Mouse (Mus musculus) R1 (cell line): ENCODE measurements around the gene Fkbp7.
"Not testable (repeated sequence)": the region's sequence is repeated elsewhere in the genome, so short reads cannot be mapped to it uniquely, and the experiment has no call there.

Experiments used
- DNase-seq: peaks from one replicate; pipeline ENCODE4 v3.0.0-alpha.2; 2018; ENCODE audit warnings: low read depth, low spot score

Gene Fkbp7

DNA sequence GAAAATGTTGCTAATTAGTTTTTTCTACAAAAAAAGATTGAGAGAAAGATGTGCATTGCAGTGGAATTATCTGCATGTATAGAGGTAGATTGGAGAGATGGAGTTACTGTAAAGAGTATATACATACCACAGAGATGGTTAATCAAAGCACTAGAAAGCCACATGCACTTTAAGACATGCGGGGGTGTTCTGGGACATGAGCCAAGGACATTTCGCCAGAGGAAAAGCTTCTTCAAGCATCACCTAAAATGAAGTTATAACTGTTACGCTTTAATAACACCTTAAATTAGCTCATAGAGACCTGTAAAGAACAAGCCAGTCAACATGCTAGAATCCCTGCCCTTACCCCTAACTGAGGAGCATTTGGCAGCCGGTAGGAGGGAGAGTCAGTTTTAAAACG, 5.7 kb downstream of the Fkbp7 start:
- no peak for DNase-seq

DNA sequence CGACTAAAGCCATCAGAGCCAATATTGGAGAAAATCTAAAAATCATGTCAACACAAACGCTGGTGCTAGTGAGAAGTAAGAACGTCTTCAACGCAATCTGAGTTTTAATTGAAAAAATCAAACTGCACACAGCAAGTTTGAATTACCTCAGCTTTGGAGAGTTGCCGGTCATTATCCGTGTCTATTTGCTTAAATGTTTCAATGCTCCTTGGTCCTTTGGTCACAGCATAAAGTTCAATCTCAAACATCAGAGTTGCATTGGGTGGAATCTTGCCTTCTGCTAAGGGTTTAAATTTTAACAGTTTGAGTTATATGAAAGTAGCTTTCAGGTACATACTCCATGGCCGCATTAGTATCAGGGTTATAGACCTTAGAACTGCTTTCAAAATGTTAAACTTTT, 7.4 kb downstream of the Fkbp7 start:
- no peak for DNase-seq

DNA sequence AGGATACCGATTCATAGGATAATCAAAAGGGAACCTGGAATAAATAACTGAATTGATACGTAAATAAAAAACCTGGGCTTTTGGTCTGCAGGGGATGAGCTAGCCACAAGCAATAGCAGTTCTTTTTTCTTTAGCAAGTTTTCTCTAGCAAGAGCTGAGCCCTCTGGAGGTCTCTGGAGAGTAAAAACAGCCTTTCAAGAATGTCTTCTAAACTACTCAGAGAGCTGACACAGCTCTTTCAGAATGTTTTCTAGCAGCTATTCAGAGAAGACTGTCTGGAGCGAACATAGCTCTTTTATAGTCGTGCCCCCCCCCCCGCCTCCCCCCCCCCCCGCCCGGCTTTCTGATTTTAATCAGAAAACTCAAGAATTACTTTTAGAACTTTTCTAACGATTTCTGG, 13.5 kb downstream of the Fkbp7 start:
- DNase-seq = no peak

DNA sequence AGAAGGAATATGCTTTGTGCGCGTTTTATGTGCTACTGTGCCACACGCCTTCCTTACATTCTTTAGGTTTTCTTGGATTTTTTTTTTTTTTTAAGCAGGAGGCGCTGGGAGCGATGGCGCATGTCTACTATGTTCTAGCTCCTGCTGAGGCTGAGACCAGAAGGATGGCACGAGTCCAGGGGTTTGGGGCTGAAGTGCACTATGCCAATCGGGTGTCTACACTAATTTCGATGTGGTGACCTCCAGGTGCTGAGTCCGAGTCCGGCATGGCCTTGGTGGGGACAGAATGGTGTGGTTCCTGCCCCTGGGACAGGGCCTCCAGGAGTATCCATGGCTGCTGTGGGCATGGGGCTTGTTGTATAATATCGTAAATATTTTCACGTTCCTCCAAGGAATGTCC, 14.4 kb downstream of the Fkbp7 start:
- DNase-seq = no peak

DNA sequence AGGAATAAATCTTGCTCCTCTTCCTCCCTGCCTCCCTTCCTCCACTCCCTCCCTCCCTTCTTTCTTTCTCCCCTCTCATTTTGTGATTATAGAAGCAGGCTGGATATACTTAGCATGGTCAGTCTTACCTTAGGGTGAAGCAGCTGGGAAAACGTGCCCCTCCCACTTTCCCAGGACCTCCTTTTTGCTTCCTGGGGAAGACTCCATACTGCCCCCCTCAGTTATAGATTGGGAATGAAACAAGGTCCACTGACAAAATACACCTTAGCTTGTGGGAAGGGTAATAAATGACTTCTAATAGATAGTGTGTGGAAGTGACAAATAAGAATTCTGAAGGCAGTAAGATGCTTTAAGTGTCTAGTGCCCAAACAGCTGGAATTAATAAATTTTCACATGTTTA, 16.9 kb downstream of the Fkbp7 start:
- peak; percentile 68 for DNase-seq

DNA sequence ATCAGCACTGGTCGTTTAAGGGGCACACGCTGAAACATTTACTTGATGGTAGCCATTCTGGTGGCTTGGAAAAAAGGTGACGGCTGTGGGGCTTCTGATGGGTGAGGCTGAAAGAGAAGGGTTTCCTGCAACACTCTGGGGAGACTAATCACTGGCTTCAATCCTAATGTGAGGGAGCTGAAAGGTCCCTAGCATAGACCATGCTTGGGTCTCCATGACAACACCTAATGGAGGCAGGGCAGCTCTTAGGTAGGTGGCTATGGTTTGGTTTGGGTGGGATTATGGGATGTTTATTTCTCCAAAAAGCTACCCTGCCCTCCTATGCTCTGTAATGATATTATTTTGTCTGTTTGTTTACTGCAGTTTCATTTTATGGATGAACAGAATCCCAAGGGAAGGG, 17.5 kb downstream of the Fkbp7 start:
- DNase-seq = no peak

DNA sequence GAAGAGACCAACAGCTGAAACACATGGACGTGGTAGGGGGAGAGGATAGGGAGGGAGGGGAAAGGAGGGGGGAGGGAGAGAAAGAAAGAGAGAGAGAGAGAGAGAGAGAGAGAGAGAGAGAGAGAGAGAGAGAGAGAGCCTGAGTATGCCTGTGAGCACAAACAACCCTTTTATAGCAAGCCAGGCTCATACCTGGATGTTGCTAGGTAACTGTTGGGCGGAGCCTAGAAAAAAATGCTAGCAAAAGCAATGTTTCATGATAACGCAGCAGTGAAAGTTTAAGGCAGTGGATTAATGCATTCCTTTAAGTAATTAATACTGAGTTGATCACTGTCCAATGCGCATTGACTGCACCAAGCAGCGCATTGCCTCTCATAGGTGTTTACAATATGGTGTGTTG, 18.3 kb downstream of the Fkbp7 start:
- no peak for DNase-seq

DNA sequence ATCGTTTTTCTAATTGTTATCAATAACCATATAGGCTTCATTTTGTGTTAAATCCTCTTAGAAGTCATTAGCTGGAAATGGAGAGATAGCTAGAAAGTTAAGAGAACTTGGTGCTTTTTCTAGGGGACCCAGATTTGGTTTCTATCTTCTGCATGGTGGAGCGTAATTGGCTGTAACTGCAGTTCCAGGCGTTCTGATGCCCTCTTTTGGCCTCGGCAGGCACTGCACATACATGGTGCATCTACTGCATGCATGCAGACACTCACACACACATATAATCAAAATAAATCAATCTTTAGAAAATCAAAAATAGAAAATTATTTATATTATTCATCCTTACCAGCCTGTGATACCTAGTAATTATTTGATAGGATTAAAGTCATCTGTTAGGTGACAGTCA, 19.8 kb downstream of the Fkbp7 start:
- DNase-seq = peak; percentile 53

DNA sequence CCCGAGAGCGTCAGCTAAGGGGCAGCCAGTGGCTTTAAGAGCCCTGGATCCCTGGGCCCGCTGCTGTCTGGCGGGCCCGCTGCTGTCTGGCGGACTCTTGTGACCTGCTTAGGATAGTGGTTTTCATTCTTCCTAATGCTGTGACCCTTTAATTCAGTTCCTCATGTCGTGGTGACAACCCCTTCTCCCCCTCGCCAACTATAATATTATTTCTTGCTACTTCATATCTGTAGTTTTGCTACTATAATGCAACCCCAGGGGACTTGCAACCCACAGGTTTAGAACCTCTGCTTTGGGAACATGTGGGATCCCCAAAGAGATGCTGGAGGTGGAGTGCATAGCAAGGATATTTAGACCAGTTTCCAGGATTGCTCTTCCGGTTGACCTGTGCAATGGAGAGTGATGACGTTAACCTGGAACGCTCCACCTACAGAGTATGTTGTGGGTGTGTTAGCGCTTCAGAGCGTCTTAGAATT, 24.2 kb downstream of the Fkbp7 start:
- peak; percentile 72 for DNase-seq

DNA sequence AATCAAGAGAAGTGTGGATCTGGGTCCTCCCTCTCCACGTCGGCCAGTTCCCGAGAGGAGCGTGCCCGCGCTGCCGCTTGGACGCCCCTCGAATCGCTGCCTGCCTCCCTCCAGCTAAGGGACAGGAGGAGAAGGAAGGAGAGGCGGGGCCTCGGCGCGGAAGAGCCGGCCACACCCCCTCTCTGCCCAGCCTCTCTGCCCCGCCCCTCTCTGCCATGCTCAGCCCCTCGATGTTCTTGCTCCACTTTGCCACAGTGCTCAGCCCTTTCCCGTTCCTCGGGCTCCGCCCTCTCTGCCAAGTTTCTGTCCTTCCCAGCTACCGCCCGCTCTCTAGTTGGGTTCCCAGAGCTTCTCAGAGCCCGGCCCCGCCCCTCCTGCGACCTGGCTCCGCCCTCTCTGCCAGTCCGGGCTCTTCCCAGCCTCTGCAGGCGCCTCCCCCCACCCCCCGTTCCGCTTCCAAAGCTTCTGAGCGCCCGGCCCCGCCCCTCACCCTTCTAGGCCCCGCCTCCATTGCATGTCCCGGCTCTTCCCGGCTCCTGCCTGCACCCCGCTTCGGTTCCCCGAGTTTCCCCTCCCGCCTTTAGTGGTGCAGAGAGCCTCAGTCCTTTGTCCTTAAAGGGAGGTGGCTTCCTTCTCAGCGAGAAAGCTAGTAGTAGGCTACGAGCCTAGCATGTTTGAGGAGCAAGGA, 24.9 kb downstream of the Fkbp7 start, which contains the start of the genes Prkra and Pjvk:
Gene Prkra (minus strand): TSS at position 133 of the 688 bp plus-strand sequence.
Gene Pjvk (plus strand): TSS at position 594 of the 688 bp plus-strand sequence.
- DNase-seq = peak; percentile 97

DNA sequence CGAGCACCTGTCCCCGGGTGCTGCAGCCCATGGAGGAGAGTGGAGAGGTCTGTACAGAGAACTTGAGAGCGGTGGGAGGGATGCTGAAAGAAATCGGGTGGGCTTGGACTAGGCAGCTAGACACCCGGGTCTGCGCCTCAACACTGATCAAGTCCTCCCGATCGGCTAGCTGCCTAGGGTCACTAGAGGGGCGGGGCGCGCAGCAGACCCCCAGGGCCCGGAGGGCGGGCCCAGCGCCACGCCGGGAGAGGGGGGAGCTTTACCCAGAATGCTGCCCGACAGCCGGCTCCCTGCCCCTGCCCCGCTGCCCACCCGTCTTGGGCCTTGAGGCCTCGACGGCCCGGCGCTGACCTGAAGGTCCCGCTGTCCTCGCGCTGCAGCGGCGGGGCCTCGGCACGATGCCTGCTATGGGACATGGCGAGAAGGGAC, 25.5 kb downstream of the Fkbp7 start:
- peak; percentile 19 for DNase-seq

DNA sequence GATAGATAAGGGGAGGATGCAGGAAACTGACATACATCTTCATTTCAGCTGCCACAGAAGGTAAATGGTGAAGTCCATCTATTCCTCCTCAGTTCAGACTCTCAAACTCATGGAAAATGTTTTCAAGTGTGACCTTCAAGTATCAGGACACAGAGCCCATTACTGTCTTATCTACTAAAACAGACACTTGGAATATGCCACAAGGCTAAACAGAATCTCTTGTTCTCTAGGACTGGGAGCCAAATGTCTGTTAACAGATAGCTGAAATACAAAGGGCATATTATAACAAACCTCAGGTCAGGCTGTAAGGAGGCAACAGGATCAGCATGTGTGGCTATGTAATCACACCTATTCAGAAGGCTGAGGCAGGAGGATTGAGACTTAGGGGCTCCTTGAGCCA, 29.1 kb downstream of the Fkbp7 start:
- no peak for DNase-seq

DNA sequence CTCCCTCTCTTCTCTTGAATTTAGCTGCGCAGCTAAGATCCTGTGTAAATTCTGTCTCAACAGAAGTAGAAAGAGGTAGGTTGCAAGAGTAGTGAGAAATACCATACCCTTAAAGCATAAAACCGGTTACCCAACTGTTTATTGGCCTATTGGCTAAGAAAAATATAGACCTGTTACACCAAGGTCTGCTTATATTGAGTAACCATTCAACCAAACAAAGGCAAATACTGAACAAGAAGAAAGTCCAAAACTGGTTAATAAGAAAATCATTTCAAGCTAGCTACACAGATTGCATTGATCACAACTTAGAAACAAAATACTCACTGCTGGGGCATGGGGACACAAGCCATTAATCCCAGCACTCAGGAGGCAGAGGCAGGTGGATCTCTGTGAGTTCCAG, 33.3 kb downstream of the Fkbp7 start:
- no peak for DNase-seq

DNA sequence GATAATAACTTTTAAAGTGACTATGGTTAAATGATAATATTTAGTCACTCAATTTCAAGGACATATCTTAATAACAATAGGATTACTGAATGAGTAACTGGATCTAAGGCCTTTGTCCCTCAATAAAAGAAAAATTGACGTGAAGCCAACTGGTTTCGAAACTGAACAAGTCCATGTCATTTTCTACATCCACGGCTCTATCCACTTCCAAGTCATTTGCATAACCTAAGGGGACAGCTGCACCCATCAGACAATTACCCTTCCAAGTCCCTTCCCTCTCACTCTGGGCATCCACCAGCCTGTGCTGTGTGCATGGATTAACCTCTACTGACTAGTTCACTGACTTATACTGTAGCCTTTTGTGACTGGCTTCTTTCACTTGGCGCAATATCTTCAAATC, 41.3 kb downstream of the Fkbp7 start:
- no peak for DNase-seq

DNA sequence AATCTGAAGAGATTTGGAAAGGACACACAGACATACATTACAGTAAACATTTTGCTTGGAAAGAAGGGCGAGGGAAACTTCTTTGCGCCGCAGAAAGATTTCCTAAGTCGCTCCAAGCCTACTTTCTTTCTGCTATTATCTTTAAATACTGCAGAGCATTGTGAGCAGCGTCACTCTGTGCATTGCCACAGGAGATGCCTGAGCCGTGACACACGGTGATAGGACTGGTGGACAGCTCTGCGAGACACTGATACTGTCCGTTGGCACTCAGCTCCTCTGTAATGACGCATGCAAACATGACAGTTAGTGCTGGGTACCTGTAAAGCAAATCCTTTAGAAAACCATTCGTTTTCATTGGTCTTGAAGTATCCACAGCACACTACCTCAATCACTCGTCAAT, 42.6 kb downstream of the Fkbp7 start:
- no peak for DNase-seq

DNA sequence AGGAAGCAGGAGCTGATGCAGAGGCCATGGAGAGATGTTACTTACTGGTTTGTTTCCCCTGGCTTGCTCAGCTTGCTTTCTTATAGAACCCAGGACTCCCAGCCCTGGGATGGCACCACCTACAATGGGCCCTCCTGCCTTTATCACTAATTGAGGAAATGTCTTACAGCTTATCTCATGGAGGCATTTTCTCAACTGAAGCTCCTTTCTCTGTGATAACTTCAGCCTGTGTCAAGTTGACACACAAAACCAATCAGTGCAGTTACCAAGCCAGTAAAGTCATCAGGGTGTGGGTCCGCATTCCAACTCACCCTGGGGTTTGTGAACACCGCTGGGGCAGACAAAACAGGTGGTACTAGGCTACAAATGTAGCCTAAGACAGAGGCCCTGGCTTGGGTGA, 50.6 kb downstream of the Fkbp7 start:
- DNase-seq = not testable (repeated sequence)

DNA sequence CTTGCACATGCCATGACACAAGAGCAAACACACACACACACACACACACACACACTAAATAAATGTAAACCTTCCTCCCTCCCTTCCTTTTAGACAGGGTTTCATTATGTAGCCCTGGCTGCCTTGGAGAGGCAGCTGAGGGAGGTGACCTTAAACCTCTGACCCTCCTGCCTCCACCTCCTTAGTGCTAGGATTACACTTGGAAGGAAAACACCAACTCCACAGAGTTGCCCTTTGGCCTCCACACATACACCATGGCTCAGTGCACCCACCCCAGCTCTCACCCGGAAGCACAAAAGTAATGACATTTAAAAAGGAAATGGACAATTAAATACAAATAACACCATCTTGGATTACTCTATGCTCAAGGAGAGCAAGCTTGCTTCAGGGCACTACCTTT, 51.2 kb downstream of the Fkbp7 start:
- DNase-seq = no peak

DNA sequence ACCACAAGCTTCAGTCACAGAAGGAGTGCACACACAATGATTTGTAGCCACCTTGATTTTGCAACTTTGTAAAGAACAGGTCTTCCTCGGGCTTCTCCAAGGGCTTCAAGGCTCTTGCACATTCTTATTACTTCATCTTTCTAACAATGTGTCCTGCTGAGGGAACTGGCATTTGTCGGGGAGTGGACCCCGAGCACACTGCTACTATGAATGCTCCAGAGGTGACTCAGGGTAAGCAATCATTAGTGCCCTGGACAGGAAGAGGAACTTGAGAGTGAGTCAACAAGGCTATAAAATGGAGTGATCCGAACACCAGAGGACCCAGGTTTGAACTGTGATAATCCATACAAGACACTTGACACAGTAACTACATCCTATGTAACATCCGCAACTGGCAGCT, 52.7 kb downstream of the Fkbp7 start:
- no peak for DNase-seq

DNA sequence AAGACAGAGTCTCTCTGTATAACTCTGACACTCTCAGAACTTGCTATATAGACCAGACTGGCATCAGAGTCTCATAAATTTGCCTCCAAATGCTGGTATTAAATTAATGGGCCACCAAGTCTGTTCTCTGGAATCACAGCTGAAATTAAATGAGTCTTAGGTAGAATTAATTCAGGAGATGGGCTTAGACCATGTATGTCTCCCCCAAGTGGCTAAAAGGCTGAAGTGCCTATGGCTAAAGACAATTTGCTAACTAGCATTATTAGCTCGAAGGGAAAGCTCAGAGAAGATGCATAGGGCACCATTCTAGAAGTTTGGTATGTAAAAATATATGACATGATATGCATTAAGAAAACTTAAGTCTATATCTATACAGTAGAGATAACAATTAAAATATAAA, 54.8 kb downstream of the Fkbp7 start:
- DNase-seq = peak; percentile 41
